Mouse (Mus musculus): ENCODE data around the gene Iyd. TPM values are rescaled to one million over a fixed set of nuclear protein-coding genes. Genes with fewer than 3 reads are reported as not detected.

Gene Iyd
- polyA plus RNA-seq, 1 experiment, result not detected

DNA sequence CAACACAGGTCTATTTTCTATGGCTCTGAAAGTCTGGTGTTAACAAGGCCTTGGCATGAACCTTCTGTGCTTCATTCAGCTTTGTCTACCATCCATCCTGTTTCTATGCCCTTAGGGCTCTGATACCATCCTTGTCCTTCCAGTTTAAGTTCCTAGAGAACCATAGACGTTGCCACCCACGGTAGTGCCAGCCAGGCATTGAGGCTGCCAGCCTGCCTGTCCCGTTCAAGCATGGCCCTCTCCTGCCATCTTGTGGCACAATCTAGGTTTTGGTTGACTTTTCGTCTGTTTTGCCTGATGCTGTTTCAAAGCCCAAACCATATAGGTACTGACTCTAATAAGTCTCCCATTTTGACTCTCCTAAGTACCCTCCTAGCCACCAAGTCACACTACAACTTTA, 8.7 kb upstream of the Iyd start:
- no peak overlapping the region for H3K4me3 ChIP-seq (replicated peaks)
- H3K4me1 ChIP-seq (ENCODE audit: control insufficient read depth), result no peaks in the 10 kb centered on the region
- H3K36me3 ChIP-seq (ENCODE audit: control insufficient read depth), result no peaks in the 10 kb centered on the region
- H3K27me3 ChIP-seq (ENCODE audit: control insufficient read depth), result no peaks in the 10 kb centered on the region
- no peaks in the 10 kb centered on the region for H3K9me3 ChIP-seq (ENCODE audit: control insufficient read depth, low read length)
- no peak for TF ChIP-seq TAL1 (IDR thresholded peaks at IDR 0.05; ENCODE audit: low read length)
- TF ChIP-seq GATA1 (IDR thresholded peaks at IDR 0.05; ENCODE audit: low read length), result no peak

GRCm38 (mm10) chr10:3534445-3534844, 5.6 kb upstream of the Iyd start:
- no peak overlapping the region for H3K4me3 ChIP-seq (replicated peaks)
- TF ChIP-seq GATA1 (IDR thresholded peaks at IDR 0.05; ENCODE audit: low read length) (no peak), TAL1 (IDR thresholded peaks at IDR 0.05; ENCODE audit: low read length) (no peak)
- no peaks in the 10 kb centered on the region for H3K27me3 ChIP-seq (ENCODE audit: control insufficient read depth)
- H3K36me3 ChIP-seq (ENCODE audit: control insufficient read depth), result no peaks in the 10 kb centered on the region
- no peaks in the 10 kb centered on the region for H3K4me1 ChIP-seq (ENCODE audit: control insufficient read depth)
- H3K9me3 ChIP-seq (ENCODE audit: control insufficient read depth, low read length), result no peaks in the 10 kb centered on the region

DNA sequence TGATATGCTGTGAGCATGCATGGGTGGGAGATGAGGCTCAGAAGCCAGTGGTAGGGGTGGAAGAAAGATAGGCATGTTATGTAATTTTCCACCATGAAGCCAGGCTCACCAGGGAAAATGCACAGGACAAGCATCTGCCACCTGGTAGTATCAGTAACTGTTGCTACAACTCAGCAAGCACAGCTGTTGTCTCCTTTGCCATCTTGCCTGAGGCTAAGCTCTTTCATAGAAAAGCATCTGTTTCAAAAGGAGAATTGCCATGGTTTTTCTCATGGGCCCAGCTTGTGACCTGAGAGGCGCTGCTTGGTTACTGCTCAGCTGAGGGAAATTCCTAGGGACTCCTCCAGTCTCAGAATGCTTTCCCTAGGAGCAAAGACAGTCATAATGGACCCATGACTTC, 3.7 kb upstream of the Iyd start:
- no peak for TF ChIP-seq GATA1 (IDR thresholded peaks at IDR 0.05; ENCODE audit: low read length)
- TF ChIP-seq TAL1 (IDR thresholded peaks at IDR 0.05; ENCODE audit: low read length), result no peak
- no peaks in the 10 kb centered on the region for H3K9me3 ChIP-seq (ENCODE audit: control insufficient read depth, low read length)

GRCm38 (mm10) chr10:3549384-3549783, 9.3 kb downstream of the Iyd start:
- Histone ChIP-seq H3K4me3 (replicated peaks) (no peak overlapping the region), H3K27me3 (ENCODE audit: control insufficient read depth) (no peaks in the 10 kb centered on the region), H3K4me1 (ENCODE audit: control insufficient read depth) (no peaks in the 10 kb centered on the region), H3K9me3 (ENCODE audit: control insufficient read depth, low read length) (no peaks in the 10 kb centered on the region), H3K36me3 (ENCODE audit: control insufficient read depth) (no peaks in the 10 kb centered on the region)
- TF ChIP-seq GATA1 (IDR thresholded peaks at IDR 0.05; ENCODE audit: low read length), result no peak
- no peak for TF ChIP-seq TAL1 (IDR thresholded peaks at IDR 0.05; ENCODE audit: low read length)

More for the DNA sequence above, 3.7 kb upstream of the Iyd start:
- Histone ChIP-seq H3K4me1 (ENCODE audit: control insufficient read depth) (no peaks in the 10 kb centered on the region), H3K36me3 (ENCODE audit: control insufficient read depth) (no peaks in the 10 kb centered on the region), H3K4me3 (replicated peaks) (no peak overlapping the region), H3K27me3 (ENCODE audit: control insufficient read depth) (no peaks in the 10 kb centered on the region)

GRCm38 (mm10) chr10:3555128-3555527, 15.1 kb downstream of the Iyd start:
- no peak for TF ChIP-seq TAL1 (IDR thresholded peaks at IDR 0.05; ENCODE audit: low read length)
- TF ChIP-seq GATA1 (IDR thresholded peaks at IDR 0.05; ENCODE audit: low read length), result no peak
- no peaks in the 10 kb centered on the region for H3K36me3 ChIP-seq (ENCODE audit: control insufficient read depth)
- H3K27me3 ChIP-seq (ENCODE audit: control insufficient read depth), result no peaks in the 10 kb centered on the region
- H3K9me3 ChIP-seq (ENCODE audit: control insufficient read depth, low read length), result peaks cover 2% of the 10 kb centered on the region; the same call in 1 of the 2 replicates
- H3K4me3 ChIP-seq (replicated peaks), result no peak overlapping the region
- H3K4me1 ChIP-seq (ENCODE audit: control insufficient read depth), result no peaks in the 10 kb centered on the region

DNA sequence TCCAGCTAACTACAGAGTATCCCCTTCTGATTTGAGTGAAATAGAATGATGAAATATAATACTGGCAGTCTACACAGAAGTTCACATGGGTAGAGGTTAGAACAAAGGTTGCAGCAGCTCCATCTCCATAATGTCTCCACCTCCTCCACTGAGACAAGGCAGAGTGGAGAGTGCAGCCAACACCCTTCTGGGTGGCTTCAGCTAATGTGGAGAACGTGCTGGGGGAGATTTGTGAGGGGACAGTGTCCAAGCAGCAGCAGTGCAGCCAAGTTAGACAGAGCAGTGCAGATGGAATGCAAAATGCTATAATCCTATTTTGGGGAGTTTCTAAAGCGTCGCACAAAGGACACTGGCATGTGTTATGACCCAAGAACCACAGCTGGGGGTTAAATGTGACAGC, 16.5 kb downstream of the Iyd start:
- no peaks in the 10 kb centered on the region for H3K27me3 ChIP-seq (ENCODE audit: control insufficient read depth)
- H3K36me3 ChIP-seq (ENCODE audit: control insufficient read depth), result no peaks in the 10 kb centered on the region
- TF ChIP-seq GATA1 (IDR thresholded peaks at IDR 0.05; ENCODE audit: low read length) (no peak), TAL1 (IDR thresholded peaks at IDR 0.05; ENCODE audit: low read length) (no peak)
- no peak overlapping the region for H3K4me3 ChIP-seq (replicated peaks)
- peaks cover 2% of the 10 kb centered on the region; the same call in 1 of the 2 replicates for H3K9me3 ChIP-seq (ENCODE audit: control insufficient read depth, low read length)
- H3K4me1 ChIP-seq (ENCODE audit: control insufficient read depth), result no peaks in the 10 kb centered on the region

DNA sequence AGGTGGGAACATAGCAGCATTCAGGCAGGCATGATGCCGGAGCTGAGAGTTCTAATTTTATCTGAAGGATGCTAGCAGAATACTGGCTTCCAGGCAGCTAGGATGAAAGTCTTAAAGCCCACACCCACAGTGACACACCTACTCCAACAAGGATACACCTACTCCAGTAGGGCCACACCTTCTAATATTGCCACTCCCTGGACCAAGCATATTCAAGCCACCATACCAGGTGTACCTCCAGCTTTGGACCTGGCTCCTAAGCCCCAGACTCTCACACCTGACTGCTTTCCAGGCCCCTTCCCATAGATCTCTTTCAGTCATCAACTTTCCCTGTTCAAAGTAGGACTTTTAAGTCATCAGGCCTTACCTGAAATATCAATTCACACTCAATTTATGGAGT, 19.1 kb downstream of the Iyd start:
- no peaks in the 10 kb centered on the region for H3K36me3 ChIP-seq (ENCODE audit: control insufficient read depth)
- H3K4me1 ChIP-seq (ENCODE audit: control insufficient read depth), result no peaks in the 10 kb centered on the region
- TF ChIP-seq GATA1 (IDR thresholded peaks at IDR 0.05; ENCODE audit: low read length) (no peak), TAL1 (IDR thresholded peaks at IDR 0.05; ENCODE audit: low read length) (no peak)
- H3K9me3 ChIP-seq (ENCODE audit: control insufficient read depth, low read length), result peaks cover 2% of the 10 kb centered on the region; the same call in 1 of the 2 replicates
- H3K27me3 ChIP-seq (ENCODE audit: control insufficient read depth), result no peaks in the 10 kb centered on the region
- no peak overlapping the region for H3K4me3 ChIP-seq (replicated peaks)

GRCm38 (mm10) chr10:3562165-3562564, 22.1 kb downstream of the Iyd start:
- Histone ChIP-seq H3K4me1 (ENCODE audit: control insufficient read depth) (no peaks in the 10 kb centered on the region), H3K9me3 (ENCODE audit: control insufficient read depth, low read length) (peaks cover 2% of the 10 kb centered on the region; the same call in 1 of the 2 replicates)
- no peak for TF ChIP-seq TAL1 (IDR thresholded peaks at IDR 0.05; ENCODE audit: low read length)
- TF ChIP-seq GATA1 (IDR thresholded peaks at IDR 0.05; ENCODE audit: low read length), result no peak

GRCm38 (mm10) chr10:3565126-3565525, 25.1 kb downstream of the Iyd start:
- TF ChIP-seq TAL1 (IDR thresholded peaks at IDR 0.05; ENCODE audit: low read length), result no peak
- TF ChIP-seq GATA1 (IDR thresholded peaks at IDR 0.05; ENCODE audit: low read length), result no peak
- no peaks in the 10 kb centered on the region for H3K9me3 ChIP-seq (ENCODE audit: control insufficient read depth, low read length)
- no peak overlapping the region for H3K4me3 ChIP-seq (replicated peaks)
- no peaks in the 10 kb centered on the region for H3K36me3 ChIP-seq (ENCODE audit: control insufficient read depth)
- no peaks in the 10 kb centered on the region for H3K4me1 ChIP-seq (ENCODE audit: control insufficient read depth)
- no peaks in the 10 kb centered on the region for H3K27me3 ChIP-seq (ENCODE audit: control insufficient read depth)

More at GRCm38 (mm10) chr10:3562165-3562564, 22.1 kb downstream of the Iyd start:
- Histone ChIP-seq H3K36me3 (ENCODE audit: control insufficient read depth) (no peaks in the 10 kb centered on the region), H3K4me3 (replicated peaks) (no peak overlapping the region), H3K27me3 (ENCODE audit: control insufficient read depth) (no peaks in the 10 kb centered on the region)

DNA sequence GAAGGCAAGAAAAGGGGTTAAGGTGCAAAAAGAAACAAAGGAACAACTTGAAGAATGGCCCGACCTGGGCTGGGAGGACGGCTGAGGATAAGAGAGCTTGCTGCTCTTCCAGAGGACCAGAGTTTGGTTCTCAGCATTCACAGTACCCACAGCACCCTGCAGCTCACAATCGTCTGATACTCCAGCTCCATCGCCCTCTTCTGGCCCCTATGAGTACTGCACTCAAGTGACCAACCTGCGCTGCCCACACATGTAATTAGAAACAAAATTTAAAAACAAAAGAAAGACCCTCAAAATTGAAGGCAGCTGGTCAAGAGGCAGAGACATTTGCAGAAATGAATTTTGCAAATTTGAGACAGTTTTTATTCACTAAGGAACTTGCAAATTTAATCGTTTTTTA, 27.8 kb downstream of the Iyd start:
- H3K4me1 ChIP-seq (ENCODE audit: control insufficient read depth), result no peaks in the 10 kb centered on the region
- no peaks in the 10 kb centered on the region for H3K36me3 ChIP-seq (ENCODE audit: control insufficient read depth)

More for the DNA sequence above, 27.8 kb downstream of the Iyd start:
- H3K9me3 ChIP-seq (ENCODE audit: control insufficient read depth, low read length), result no peaks in the 10 kb centered on the region
- TF ChIP-seq GATA1 (IDR thresholded peaks at IDR 0.05; ENCODE audit: low read length) (no peak), TAL1 (IDR thresholded peaks at IDR 0.05; ENCODE audit: low read length) (no peak)
- no peak overlapping the region for H3K4me3 ChIP-seq (replicated peaks)
- no peaks in the 10 kb centered on the region for H3K27me3 ChIP-seq (ENCODE audit: control insufficient read depth)
